Mouse (Mus musculus) kidney, embryonic 14.5 days (tissue): ENCODE data around the gene Tenm3. TPM values are rescaled to one million over a fixed set of nuclear protein-coding genes. Genes with fewer than 3 reads are reported as not detected.
A peak's percentile ranks its signal among the peaks of the same experiment; 100 is the strongest.

Experiments used
- ATAC-seq: fragments of 200-750 bp; cut with Nextera tagmentation; 2 replicates; pipeline ENCODE4 v1.8.0; 2017; ENCODE audit warnings: moderate number of reproducible peaks, mild to moderate bottlenecking, moderate TSS enrichment, moderate library complexity; ENCODE audit not compliant: low FRiP score, low TSS enrichment
- H3K27ac ChIP-seq: fragments of 300-500 bp; sonication (generic); 2 replicates; pipeline ENCODE4 v1.5.1; 2014; ENCODE audit warnings: low read depth, mild to moderate bottlenecking, low read length, moderate library complexity, mixed read lengths
- H3K27me3 ChIP-seq: fragments of 300-500 bp; sonication (generic); 2 replicates; pipeline ENCODE4 v1.6.1; 2014; ENCODE audit warnings: mild to moderate bottlenecking, low read length; ENCODE audit not compliant: control insufficient read depth, insufficient read depth
- H3K36me3 ChIP-seq: fragments of 300-500 bp; sonication (generic); 2 replicates; pipeline ENCODE4 v1.6.1; 2014; ENCODE audit warnings: low read length, mixed read lengths; ENCODE audit not compliant: control insufficient read depth, insufficient read depth
- H3K4me1 ChIP-seq: fragments of 300-500 bp; sonication (generic); 2 replicates; pipeline ENCODE4 v1.6.1; 2014; ENCODE audit warnings: low read length, mixed read lengths; ENCODE audit not compliant: control insufficient read depth, insufficient read depth
- H3K4me2 ChIP-seq: fragments of 300-500 bp; sonication (generic); replicated peaks from 2 replicates; pipeline ENCODE4 v1.6.1; 2014; ENCODE audit warnings: low read depth, mild to moderate bottlenecking, low read length
- H3K4me3 ChIP-seq: fragments of 300-500 bp; sonication (generic); 2 replicates; pipeline ENCODE4 v1.5.1; 2014; ENCODE audit warnings: mild to moderate bottlenecking, low read length
- H3K9ac ChIP-seq: fragments of 300-500 bp; sonication (generic); 2 replicates; pipeline ENCODE4 v1.6.1; 2014; ENCODE audit warnings: low read depth, mild to moderate bottlenecking, low read length, moderate library complexity
- H3K9me3 ChIP-seq: fragments of 300-500 bp; sonication (generic); 2 replicates; pipeline ENCODE4 v1.6.1; 2016; ENCODE audit warnings: low read length; ENCODE audit not compliant: control insufficient read depth
- WGBS: fragments of 180-500 bp; shearing (Covaris S2); extraction: QIAGEN DNeasy Blood & Tissue Kit; methylation state at CpG from one replicate; pipeline ENCODE4 v1.1.7; 2014; 5-methylcytosine and 5-hydroxymethylcytosine counted together
- polyA plus RNA-seq: library from polyadenylated mRNA; unstranded; fragments of >200 nt; fragmentation: Nextera tagmentation; extraction: Ambion mirVana; gene quantifications from 2 replicates; pipeline ENCODE4 v1.2.1, GENCODE M21; 2014

Tenm3 gene
- polyA plus RNA-seq, 1 experiment from 2014 or later: 34.4 TPM

GRCm38 (mm10) chr8:48553791-48554288, 289.9 kb downstream of the Tenm3 start:
- Histone ChIP-seq H3K27ac (no peak overlapping the region), H3K9me3 (no peaks in the 10 kb centered on the region), H3K9ac (peak overlapping the region; percentile 83), H3K4me3 (peak overlapping the region; percentile 84), H3K4me2 (peak overlapping the region; percentile 77), H3K27me3 (no peaks in the 10 kb centered on the region), H3K4me1 (peaks cover 13% of the 10 kb centered on the region), H3K36me3 (no peaks in the 10 kb centered on the region)
- WGBS: 3% methylated on average over 9 of the region's 9 CpGs
- no peak for ATAC-seq

GRCm38 (mm10) chr8:48552306-48552705, 291.4 kb downstream of the Tenm3 start:
- H3K9me3 ChIP-seq: no peaks in the 10 kb centered on the region
- peaks cover 13% of the 10 kb centered on the region for H3K4me1 ChIP-seq
- no peak overlapping the region for H3K4me2 ChIP-seq
- H3K36me3 ChIP-seq: no peaks in the 10 kb centered on the region
- 66% methylated on average over 2 of the region's 2 CpGs for WGBS
- H3K27me3 ChIP-seq: no peaks in the 10 kb centered on the region
- no peak overlapping the region for H3K27ac ChIP-seq
- no peak for ATAC-seq
- no peak overlapping the region for H3K9ac ChIP-seq
- H3K4me3 ChIP-seq: no peak overlapping the region

GRCm38 (mm10) chr8:48551370-48551769, 292.4 kb downstream of the Tenm3 start:
- no peak overlapping the region for H3K4me2 ChIP-seq
- H3K27ac ChIP-seq: no peak overlapping the region
- H3K27me3 ChIP-seq: no peaks in the 10 kb centered on the region
- H3K9me3 ChIP-seq: no peaks in the 10 kb centered on the region
- ATAC-seq: no peak
- H3K4me3 ChIP-seq: no peak overlapping the region
- 51% methylated on average over 5 of the region's 5 CpGs for WGBS
- H3K4me1 ChIP-seq: peaks cover 13% of the 10 kb centered on the region
- no peaks in the 10 kb centered on the region for H3K36me3 ChIP-seq
- H3K9ac ChIP-seq: no peak overlapping the region

GRCm38 (mm10) chr8:48548908-48549307, 294.8 kb downstream of the Tenm3 start:
- Histone ChIP-seq H3K36me3 (no peaks in the 10 kb centered on the region), H3K9ac (no peak overlapping the region), H3K27me3 (no peaks in the 10 kb centered on the region), H3K4me2 (no peak overlapping the region), H3K4me3 (no peak overlapping the region), H3K4me1 (peaks cover 13% of the 10 kb centered on the region), H3K27ac (no peak overlapping the region), H3K9me3 (no peaks in the 10 kb centered on the region)
- ATAC-seq: no peak
- WGBS: 94% methylated on average over 9 of the region's 9 CpGs

GRCm38 (mm10) chr8:48545631-48546030, 298.1 kb downstream of the Tenm3 start:
- Histone ChIP-seq H3K9ac (no peak overlapping the region), H3K4me1 (peaks cover 9% of the 10 kb centered on the region; the same call in 1 of the 2 replicates), H3K27ac (no peak overlapping the region), H3K27me3 (no peaks in the 10 kb centered on the region), H3K4me3 (no peak overlapping the region), H3K9me3 (no peaks in the 10 kb centered on the region), H3K36me3 (no peaks in the 10 kb centered on the region), H3K4me2 (no peak overlapping the region)
- 89% methylated on average over 5 of the region's 5 CpGs for WGBS
- no peak for ATAC-seq

- Histone ChIP-seq H3K9me3 (no peaks in the 10 kb centered on the region), H3K4me1 (peaks cover 4% of the 10 kb centered on the region; the same call in 1 of the 2 replicates), H3K4me3 (no peak overlapping the region), H3K27me3 (no peaks in the 10 kb centered on the region), H3K27ac (no peak overlapping the region), H3K9ac (no peak overlapping the region), H3K4me2 (no peak overlapping the region), H3K36me3 (no peaks in the 10 kb centered on the region)
- ATAC-seq: no peak
- 74% methylated on average over 7 of the region's 7 CpGs for WGBS
Observed at GRCm38 (mm10) chr8:48544840-48545239, 298.9 kb downstream of the Tenm3 start.

- Histone ChIP-seq H3K9me3 (no peaks in the 10 kb centered on the region), H3K27me3 (no peaks in the 10 kb centered on the region), H3K4me3 (no peak overlapping the region), H3K36me3 (no peaks in the 10 kb centered on the region), H3K9ac (no peak overlapping the region), H3K27ac (no peak overlapping the region), H3K4me2 (no peak overlapping the region), H3K4me1 (peaks cover 4% of the 10 kb centered on the region; the same call in 1 of the 2 replicates)
- WGBS: 89% methylated on average over 17 of the region's 17 CpGs
- no peak for ATAC-seq
Observed at GRCm38 (mm10) chr8:48542141-48542540, 301.6 kb downstream of the Tenm3 start.

DNA sequence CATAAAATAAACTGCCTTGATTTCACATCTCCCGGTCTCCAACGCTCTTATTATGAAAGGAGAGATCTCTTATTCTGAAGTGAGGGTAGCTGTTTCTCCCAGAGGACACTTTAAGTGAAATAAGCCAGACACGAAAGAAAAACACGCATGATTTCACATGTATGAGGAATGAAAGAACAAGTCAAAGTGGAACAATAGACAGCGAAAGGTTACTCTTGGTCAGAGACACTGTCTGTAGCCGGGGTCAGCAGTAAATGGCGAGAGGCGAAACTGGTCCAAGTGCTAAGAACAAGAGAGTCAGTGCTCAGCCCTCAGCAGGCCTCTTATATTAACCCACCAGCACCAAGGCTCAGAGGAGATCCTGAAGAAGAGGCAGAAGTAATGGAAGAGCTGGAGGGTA, 302.9 kb downstream of the Tenm3 start:
- Histone ChIP-seq H3K4me3 (no peak overlapping the region), H3K4me2 (no peak overlapping the region), H3K27me3 (no peaks in the 10 kb centered on the region), H3K4me1 (peaks cover 4% of the 10 kb centered on the region; the same call in 1 of the 2 replicates), H3K27ac (no peak overlapping the region), H3K9me3 (no peaks in the 10 kb centered on the region), H3K9ac (no peak overlapping the region), H3K36me3 (no peaks in the 10 kb centered on the region)
- 49% methylated on average over 8 of the region's 8 CpGs for WGBS
- no peak for ATAC-seq

GRCm38 (mm10) chr8:48535833-48536232, 307.9 kb downstream of the Tenm3 start:
- H3K27me3 ChIP-seq: no peaks in the 10 kb centered on the region
- 91% methylated on average over 3 of the region's 3 CpGs for WGBS
- H3K4me3 ChIP-seq: no peak overlapping the region
- no peak overlapping the region for H3K9ac ChIP-seq
- H3K36me3 ChIP-seq: no peaks in the 10 kb centered on the region
- H3K9me3 ChIP-seq: no peaks in the 10 kb centered on the region
- H3K4me1 ChIP-seq: peaks cover under 1% of the 10 kb centered on the region; the same call in 1 of the 2 replicates
- no peak overlapping the region for H3K4me2 ChIP-seq
- H3K27ac ChIP-seq: no peak overlapping the region
- ATAC-seq: no peak
